Mouse (Mus musculus): Measurements from ENCODE around the gene Stat1. TPM values are rescaled to one million over a fixed set of nuclear protein-coding genes. Genes with fewer than 3 reads are reported as not detected.

Stat1 gene
- polyA plus RNA-seq, 1 experiment from 2014 or later = 11.2 TPM

GRCm38 (mm10) chr1:52181994-52182393 lies 62.8 kb downstream of the Stat1 start:
- no peak overlapping the region for H3K4me2 ChIP-seq (ENCODE audit: low read length)
- H3K27ac ChIP-seq (ENCODE audit: low read length) = no peak overlapping the region
- no peak for ATAC-seq
- no peaks in the 10 kb centered on the region for H3K36me3 ChIP-seq (ENCODE audit: control insufficient read depth, insufficient read depth, low read length)
- H3K9me3 ChIP-seq (replicated peaks; ENCODE audit: control insufficient read depth, low read length, poor library complexity, severe bottlenecking) = no peaks in the 10 kb centered on the region
- H3K27me3 ChIP-seq (ENCODE audit: control insufficient read depth, insufficient read depth, low read depth, low read length) = no peaks in the 10 kb centered on the region
- H3K9ac ChIP-seq (ENCODE audit: low read depth, low read length) = no peak overlapping the region
- H3K4me3 ChIP-seq (ENCODE audit: low read depth, low read length) = no peak overlapping the region
- H3K4me1 ChIP-seq (ENCODE audit: control insufficient read depth, insufficient read depth, low read length) = no peaks in the 10 kb centered on the region

- no peak overlapping the region for H3K27ac ChIP-seq (ENCODE audit: low read length)
- H3K4me1 ChIP-seq (ENCODE audit: control insufficient read depth, insufficient read depth, low read length) = no peaks in the 10 kb centered on the region
- 94% methylated on average over 2 of the region's 2 CpGs for WGBS
- H3K4me3 ChIP-seq (ENCODE audit: low read depth, low read length) = no peak overlapping the region
- H3K9ac ChIP-seq (ENCODE audit: low read depth, low read length) = no peak overlapping the region
- no peaks in the 10 kb centered on the region for H3K9me3 ChIP-seq (replicated peaks; ENCODE audit: control insufficient read depth, low read length, poor library complexity, severe bottlenecking)
- no peaks in the 10 kb centered on the region; the same call in 1 of the 2 replicates for H3K36me3 ChIP-seq (ENCODE audit: control insufficient read depth, insufficient read depth, low read length)
- no peaks in the 10 kb centered on the region for H3K27me3 ChIP-seq (ENCODE audit: control insufficient read depth, insufficient read depth, low read depth, low read length)
- ATAC-seq = no peak
- H3K4me2 ChIP-seq (ENCODE audit: low read length) = no peak overlapping the region
Observed at GRCm38 (mm10) chr1:52182992-52183391, 63.8 kb downstream of the Stat1 start.

Other genes with a start within 250 kb of the Stat1 start
- gene Myo1b, start 203.4 kb upstream of the Stat1 start, polyA plus RNA-seq (2015; fragmentation: Nextera tagmentation; extraction: Ambion mirVana) = 57.6 and 66.1 TPM in 2 replicates
- gene Stat4, start 132.3 kb upstream of the Stat1 start, polyA plus RNA-seq (2015; fragmentation: Nextera tagmentation; extraction: Ambion mirVana) = 0.60 and 0.62 TPM in 2 replicates
- gene Gls, start 113.8 kb downstream of the Stat1 start, polyA plus RNA-seq (2015; fragmentation: Nextera tagmentation; extraction: Ambion mirVana) = 35.0 and 36.9 TPM in 2 replicates

Data from midbrain, embryonic 16.5 days (tissue).